Mouse (Mus musculus) lung, postnatal 0 days (tissue): Measurements from ENCODE around the gene Hist2h3b. TPM values are rescaled to one million over a fixed set of nuclear protein-coding genes. Genes with fewer than 3 reads are reported as not detected.
"Not testable (repeated sequence)": the region's sequence is repeated elsewhere in the genome, so short reads cannot be mapped to it uniquely, and the experiment has no call there.

Experiments used
- ATAC-seq: fragments of 200-750 bp; cut with Nextera tagmentation; 2 replicates; pipeline ENCODE4 v1.8.0; 2017; ENCODE audit warnings: moderate library complexity
- DNase-seq: peaks from one replicate; pipeline ENCODE4 v3.0.0-alpha.2; 2016; ENCODE audit warnings: low spot score
- H3K27ac ChIP-seq: fragments of 300-500 bp; sonication (generic); 2 replicates; pipeline ENCODE4 v1.5.1; 2014; ENCODE audit warnings: antibody characterized with exemption, mild to moderate bottlenecking, low read length, mixed read lengths
- H3K27me3 ChIP-seq: fragments of 300-500 bp; sonication (generic); replicated peaks from 2 replicates; pipeline ENCODE4 v1.6.1; 2014; ENCODE audit warnings: low read length, mixed read lengths; ENCODE audit not compliant: insufficient read depth
- H3K36me3 ChIP-seq: fragments of 300-500 bp; sonication (generic); 2 replicates; pipeline ENCODE4 v1.6.1; 2014; ENCODE audit warnings: low read length, mixed read lengths; ENCODE audit not compliant: insufficient read depth
- H3K4me1 ChIP-seq: fragments of 300-500 bp; sonication (generic); 2 replicates; pipeline ENCODE4 v1.6.1; 2014; ENCODE audit warnings: antibody characterized with exemption, low read depth, low read length, mixed read lengths; ENCODE audit not compliant: insufficient read depth
- H3K4me2 ChIP-seq: fragments of 300-500 bp; sonication (generic); replicated peaks from 2 replicates; pipeline ENCODE4 v1.6.1; 2014; ENCODE audit warnings: low read depth, mild to moderate bottlenecking, low read length, moderate library complexity, mixed read lengths
- H3K4me3 ChIP-seq: fragments of 300-500 bp; sonication (generic); 2 replicates; pipeline ENCODE4 v1.5.1; 2014; ENCODE audit warnings: low read depth, low read length
- H3K9ac ChIP-seq: fragments of 300-500 bp; sonication (generic); replicated peaks from 2 replicates; pipeline ENCODE4 v1.6.1; 2014; ENCODE audit warnings: low read depth, mild to moderate bottlenecking
- H3K9me3 ChIP-seq: fragments of 300-500 bp; sonication (generic); 2 replicates; pipeline ENCODE4 v1.6.1; 2016; ENCODE audit warnings: low read length, mixed read lengths
- CTCF ChIP-seq: IDR thresholded peaks from 2 replicates; pipeline ENCODE4 v1.5.1; 2016; ENCODE audit warnings: antibody characterized with exemption, mild to moderate bottlenecking
- EP300 ChIP-seq: IDR thresholded peaks from 2 replicates; pipeline ENCODE4 v1.6.1; 2016; ENCODE audit warnings: antibody characterized with exemption, mild to moderate bottlenecking, control low read depth
- WGBS: fragments of 180-500 bp; shearing (Covaris S2); extraction: QIAGEN DNeasy Blood & Tissue Kit; methylation state at CpG from one replicate; pipeline ENCODE4 v1.1.7; 2014; 5-methylcytosine and 5-hydroxymethylcytosine counted together
- polyA plus RNA-seq: library from polyadenylated mRNA; unstranded; fragments of >200 nt; fragmentation: Nextera tagmentation; extraction: Ambion mirVana; gene quantifications from 2 replicates; pipeline ENCODE4 v1.2.1, GENCODE M21; 2015

Hist2h3b gene
- polyA plus RNA-seq = 12.5 and 12.9 TPM in 2 replicates

DNA sequence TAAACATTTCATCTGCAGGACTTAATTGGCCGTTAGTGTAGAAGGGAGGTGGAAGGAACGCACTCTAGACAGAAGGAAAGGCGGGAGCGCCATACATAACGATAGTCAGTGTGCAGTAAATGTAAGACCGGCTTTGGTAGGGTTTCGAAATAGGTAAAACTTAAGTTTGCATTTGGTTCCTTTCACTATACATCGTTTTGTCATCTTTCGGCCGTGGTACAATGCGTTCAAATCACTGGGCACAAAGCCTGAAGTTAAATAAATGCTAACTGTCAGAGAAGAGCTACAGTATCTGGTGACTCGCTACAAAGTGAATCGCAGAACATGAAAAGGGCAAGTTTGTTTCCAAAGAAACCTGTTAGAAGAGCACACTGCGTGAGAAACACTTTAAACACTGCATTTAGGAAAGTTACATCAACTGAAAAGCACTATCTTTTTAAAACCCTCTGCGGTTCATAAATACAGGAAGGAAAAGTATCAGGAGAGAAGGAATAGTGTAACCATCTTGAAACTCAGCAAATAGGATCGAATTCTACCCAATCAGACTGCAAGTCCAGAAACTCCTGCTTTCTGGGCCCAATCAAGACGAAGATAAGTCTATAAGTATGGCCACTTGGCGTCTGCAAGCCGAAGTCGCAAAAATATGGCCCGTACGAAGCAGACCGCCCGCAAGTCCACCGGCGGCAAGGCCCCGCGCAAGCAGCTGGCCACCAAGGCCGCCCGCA lies at the start of gene Hist2h3b:
Gene Hist2h3b (plus strand): TSS at position 604 of the 725 bp plus-strand sequence.
- H3K36me3 ChIP-seq = no peaks in the 10 kb centered on the region
- 11% methylated on average over 30 of the region's 30 CpGs for WGBS
- no peaks in the 10 kb centered on the region for H3K4me1 ChIP-seq
- peak within 1 kb of the TSS; percentile 49 for H3K4me3 ChIP-seq
- peak; percentile 66 for ATAC-seq
- no peak for TF ChIP-seq CTCF
- peak; percentile 6; the same call in 1 of the 2 replicates for TF ChIP-seq EP300
- H3K27ac ChIP-seq = peak within 1 kb of the TSS; percentile 92
- no peaks in the 10 kb centered on the region for H3K27me3 ChIP-seq
- peak within 1 kb of the TSS; percentile 87 for H3K4me2 ChIP-seq
- peak; percentile 96 for DNase-seq
- H3K9ac ChIP-seq = peak within 1 kb of the TSS; percentile 41; the same call in 1 of the 2 replicates
- H3K9me3 ChIP-seq = no peaks in the 10 kb centered on the region

DNA sequence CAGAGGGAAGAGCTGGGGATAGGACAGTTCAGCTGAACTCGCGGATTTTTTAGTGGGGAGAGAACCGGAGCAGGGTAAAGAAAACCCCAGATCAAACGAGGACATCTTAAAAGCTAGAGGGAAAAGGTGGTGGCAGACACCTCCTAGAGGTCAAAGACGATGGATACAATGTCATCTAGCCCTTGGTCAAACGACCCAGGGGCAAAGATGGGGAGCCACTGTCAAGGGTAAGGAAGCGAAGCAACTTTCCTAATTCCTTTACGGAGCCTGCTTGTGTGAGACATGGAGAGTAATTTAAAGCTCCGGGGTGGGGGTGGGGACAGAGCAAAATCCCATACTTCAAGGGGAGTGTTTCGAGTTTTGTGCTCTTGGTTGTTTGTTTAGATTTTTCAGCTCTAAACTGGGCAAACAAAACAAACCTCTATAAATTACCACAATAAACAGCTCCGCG lies 49.2 kb upstream of the Hist2h3b start:
- no peaks in the 10 kb centered on the region for H3K27me3 ChIP-seq
- no peak for TF ChIP-seq EP300
- TF ChIP-seq CTCF = peak; percentile 37
- no peaks in the 10 kb centered on the region for H3K9me3 ChIP-seq
- H3K36me3 ChIP-seq = no peaks in the 10 kb centered on the region
- peak overlapping the region; percentile 74 for H3K4me2 ChIP-seq
- under 1% methylated on average over 12 of the region's 12 CpGs for WGBS
- H3K27ac ChIP-seq = peak overlapping the region; percentile 98
- peak overlapping the region; percentile 35 for H3K9ac ChIP-seq
- ATAC-seq (0 out of 2 replicates have a peak, but pooled peaks have one; percentile 0), DNase-seq (peak; percentile 50)
- H3K4me1 ChIP-seq = peaks cover 9% of the 10 kb centered on the region; the same call in 1 of the 2 replicates
- peak overlapping the region; percentile 64 for H3K4me3 ChIP-seq

DNA sequence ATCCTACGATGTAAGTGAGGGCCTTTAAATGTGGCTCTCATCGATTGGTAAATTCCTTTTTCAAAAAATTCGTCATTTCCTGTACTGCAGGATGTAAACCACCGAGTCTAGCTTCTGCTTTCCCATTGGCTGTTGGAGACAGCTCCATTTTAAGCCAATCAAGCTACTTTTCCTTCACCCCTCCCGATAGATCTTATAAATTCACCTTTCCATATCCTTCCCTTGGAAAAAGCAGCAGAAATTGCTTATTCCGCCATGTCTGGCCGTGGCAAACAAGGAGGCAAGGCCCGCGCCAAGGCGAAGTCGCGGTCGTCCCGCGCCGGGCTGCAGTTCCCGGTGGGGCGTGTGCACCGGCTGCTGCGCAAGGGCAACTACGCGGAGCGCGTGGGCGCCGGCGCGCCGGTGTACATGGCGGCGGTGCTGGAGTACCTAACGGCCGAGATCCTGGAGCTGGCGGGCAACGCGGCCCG lies 48.8 kb upstream of the Hist2h3b start, which contains the start of the genes Bola1 and Hist2h2ab:
Gene Bola1 (minus strand): TSS at position 49 of the 470 bp plus-strand sequence.
Gene Hist2h2ab (plus strand): TSS at position 205 of the 470 bp plus-strand sequence.
- peak; percentile 72 for ATAC-seq
- WGBS = under 1% methylated on average over 36 of the region's 37 CpGs
- H3K4me3 ChIP-seq = peak within 1 kb of the TSS; percentile 64
- H3K9me3 ChIP-seq = no peaks in the 10 kb centered on the region
- H3K27me3 ChIP-seq = no peaks in the 10 kb centered on the region
- peak; percentile 97 for DNase-seq
- TF ChIP-seq CTCF = no peak
- TF ChIP-seq EP300 = peak; percentile 60; the same call in 1 of the 2 replicates
- H3K4me1 ChIP-seq = peaks cover 9% of the 10 kb centered on the region; the same call in 1 of the 2 replicates
- H3K27ac ChIP-seq = peak within 1 kb of the TSS; percentile 98
- peak within 1 kb of the TSS; percentile 89 for H3K9ac ChIP-seq
- peak within 1 kb of the TSS; percentile 74 for H3K4me2 ChIP-seq
- no peaks in the 10 kb centered on the region for H3K36me3 ChIP-seq

DNA sequence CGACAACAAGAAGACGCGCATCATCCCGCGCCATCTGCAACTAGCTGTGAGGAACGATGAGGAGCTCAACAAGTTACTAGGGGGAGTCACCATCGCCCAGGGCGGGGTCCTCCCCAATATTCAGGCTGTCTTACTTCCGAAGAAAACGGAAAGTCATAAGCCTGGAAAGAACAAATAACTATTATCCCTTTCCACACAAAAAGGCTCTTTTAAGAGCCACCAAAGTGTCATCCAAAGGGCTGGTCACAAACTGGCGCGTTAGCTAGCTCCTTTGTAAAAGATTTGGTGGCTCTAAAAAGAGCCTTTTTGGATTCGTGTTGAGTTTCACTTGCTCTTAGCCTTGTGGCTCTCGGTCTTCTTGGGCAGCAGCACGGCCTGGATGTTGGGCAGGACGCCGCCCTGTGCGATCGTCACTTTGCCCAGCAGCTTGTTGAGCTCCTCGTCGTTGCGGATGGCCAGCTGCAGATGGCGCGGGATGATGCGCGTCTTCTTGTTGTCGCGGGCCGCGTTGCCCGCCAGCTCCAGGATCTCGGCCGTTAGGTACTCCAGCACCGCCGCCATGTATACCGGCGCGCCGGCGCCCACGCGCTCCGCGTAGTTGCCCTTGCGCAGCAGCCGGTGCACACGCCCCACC lies 48.2 kb upstream of the Hist2h3b start:
- DNase-seq, H3K9me3 ChIP-seq, H3K36me3 ChIP-seq, H3K27me3 ChIP-seq, H3K4me1 ChIP-seq: not testable (repeated sequence)
- Histone ChIP-seq H3K27ac (peak overlapping the region; percentile 98), H3K4me2 (peak overlapping the region; percentile 74), H3K9ac (peak overlapping the region; percentile 89), H3K4me3 (peak overlapping the region; percentile 64)
- TF ChIP-seq CTCF = peak; percentile 6; the same call in 1 of the 2 replicates
- 1% methylated on average over 23 of the region's 47 CpGs for WGBS
- ATAC-seq = peak; percentile 9

DNA sequence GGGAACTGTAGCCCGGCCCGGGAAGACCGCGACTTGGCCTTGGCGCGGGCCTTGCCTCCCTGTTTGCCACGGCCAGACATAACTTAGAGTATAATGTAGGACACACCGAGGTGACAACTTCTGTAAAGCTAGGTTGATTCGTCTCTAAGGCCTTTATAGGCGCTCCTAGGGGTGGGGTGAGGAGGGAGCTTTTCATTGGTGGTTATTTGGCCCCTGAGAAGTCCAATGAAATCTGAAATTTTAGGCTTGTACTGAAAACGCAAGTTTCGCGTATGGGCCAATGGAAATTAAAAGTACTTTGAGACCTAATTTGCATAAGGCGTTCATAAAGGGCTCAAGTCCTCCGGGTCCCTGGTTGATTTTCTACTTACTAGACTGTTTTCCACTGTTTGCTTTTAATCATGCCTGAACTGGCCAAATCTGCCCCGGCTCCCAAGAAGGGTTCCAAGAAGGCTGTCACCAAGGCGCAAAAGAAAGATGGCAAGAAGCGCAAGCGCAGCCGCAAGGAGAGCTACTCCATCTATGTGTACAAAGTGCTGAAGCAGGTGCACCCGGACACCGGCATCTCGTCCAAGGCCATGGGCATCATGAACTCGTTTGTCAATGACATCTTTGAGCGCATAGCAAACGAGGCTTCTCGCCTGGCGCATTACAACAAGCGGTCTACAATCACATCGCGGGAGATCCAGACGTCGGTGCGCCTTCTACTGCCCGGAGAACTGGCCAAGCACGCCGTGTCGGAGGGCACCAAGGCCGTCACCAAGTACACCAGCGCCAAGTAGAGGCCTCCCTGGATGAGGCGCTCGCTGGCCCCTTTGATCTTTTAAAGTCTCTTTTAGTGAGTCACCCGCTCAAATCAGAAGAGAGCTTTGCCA lies 47.5 kb upstream of the Hist2h3b start, which contains the start of the genes Hist2h2ac and Hist2h2be:
Gene Hist2h2ac (minus strand): TSS at position 116 of the 875 bp plus-strand sequence.
Gene Hist2h2be (plus strand): TSS at position 355 of the 875 bp plus-strand sequence.
- H3K27ac ChIP-seq = peak within 1 kb of the TSS; percentile 98
- H3K4me2 ChIP-seq = peak within 1 kb of the TSS; percentile 74
- 0 out of 2 replicates have a peak, but pooled peaks have one; percentile 20 for TF ChIP-seq CTCF
- no peak; the same call in none of the 2 replicates for TF ChIP-seq EP300
- H3K9ac ChIP-seq = peak within 1 kb of the TSS; percentile 89
- H3K4me3 ChIP-seq = peak within 1 kb of the TSS; percentile 64
- no peaks in the 10 kb centered on the region for H3K27me3 ChIP-seq
- peaks cover 9% of the 10 kb centered on the region; the same call in 1 of the 2 replicates for H3K4me1 ChIP-seq
- WGBS = 1% methylated on average over 43 of the region's 43 CpGs
- peak; percentile 98 for DNase-seq
- H3K9me3 ChIP-seq = no peaks in the 10 kb centered on the region
- ATAC-seq = peak; percentile 93
- no peaks in the 10 kb centered on the region for H3K36me3 ChIP-seq
